Mouse (Mus musculus): ENCODE measurements around the gene Cacna2d1.

DNA sequence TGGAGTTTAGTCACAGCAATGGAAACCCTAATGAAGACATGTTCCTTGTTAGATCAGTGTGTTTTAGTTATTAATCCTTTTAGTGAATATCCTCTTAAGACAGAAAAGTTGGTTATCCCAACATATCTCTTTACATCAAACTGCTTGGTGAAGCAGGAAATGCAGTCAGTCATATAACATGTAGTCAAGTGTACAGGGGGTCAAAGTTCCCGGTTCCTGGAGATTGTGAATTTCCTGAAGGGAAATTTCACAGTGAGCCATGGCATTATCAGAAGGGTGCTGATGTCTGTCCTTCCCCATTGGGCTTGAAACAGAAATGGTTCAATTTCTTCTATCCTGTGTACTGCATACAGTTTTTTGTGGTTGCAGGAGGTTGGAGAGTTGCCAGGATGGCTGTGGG lies 25.3 kb downstream of the Cacna2d1 start:
- TF ChIP-seq POLR2A (IDR thresholded peaks at IDR 0.05; ENCODE audit: insufficient read depth, low read depth, low read length) (no peak), CTCF (IDR thresholded peaks at IDR 0.05; ENCODE audit: insufficient read depth, low read depth, low read length) (no peak)
